Mouse (Mus musculus) inflammation-experienced regulatory T-cells, adult 6 months (primary cell): Measurements from ENCODE around the gene Tmx4. TPM values are rescaled to one million over a fixed set of nuclear protein-coding genes. Genes with fewer than 3 reads are reported as not detected.

ENCODE experiments used
- ATAC-seq: one replicate; pipeline ENCODE4 v1.8.0; 2017
- polyA plus RNA-seq, 3 experiments: library from polyadenylated mRNA; unstranded; fragments of 100-300 nt; shearing (Covaris generic); gene quantifications; one replicate each; pipeline ENCODE4 v1.2.1; 2017

The Tmx4 gene
- polyA plus RNA-seq, 3 experiments from 2014 or later: 13.4 to 26.1 (median 15.5) TPM

GRCm38 (mm10) chr2:134554221-134554727, 89.7 kb downstream of the Tmx4 start, which contains the start of gene Hao1:
Hao1 (minus strand) TSS chr2:134554368.
- ATAC-seq: no peak

- ATAC-seq: no peak
Measured at GRCm38 (mm10) chr2:134552358-134552757, 91.6 kb downstream of the Tmx4 start.

GRCm38 (mm10) chr2:134549770-134550169, 94.2 kb downstream of the Tmx4 start:
- ATAC-seq: no peak

- no peak for ATAC-seq
Measured at GRCm38 (mm10) chr2:134545116-134545515, 98.8 kb downstream of the Tmx4 start.

- no peak for ATAC-seq
Measured at GRCm38 (mm10) chr2:134544321-134545065, 99.5 kb downstream of the Tmx4 start.

Other genes starting within 250 kb of the Tmx4 start
- not detected for gene Hao1, start 89.8 kb downstream of the Tmx4 start, polyA plus RNA-seq
- under 1 TPM in 1 of 3 experiments, not detected in 2; 0.24 TPM for gene Plcb1, start 141.9 kb upstream of the Tmx4 start, polyA plus RNA-seq